Mouse (Mus musculus): ENCODE results near the gene Epo. TPM values are rescaled to one million over a fixed set of nuclear protein-coding genes. Genes with fewer than 3 reads are reported as not detected.

Gene Epo
- polyA plus RNA-seq (2015; fragmentation: Illumina TruSeq; extraction: RNeasy Lipid Tissue Mini Kit (QIAGEN cat#74804); ENCODE audit: low read depth, low replicate concordance): not detected

GRCm38 (mm10) chr5:137533117-137533827 lies at the start of gene Epo, which contains the start of gene Gnb2:
Epo (minus strand) TSS chr5:137533242.
Gnb2 (minus strand) TSS chr5:137533510.

GRCm38 (mm10) chr5:137569665-137570064 lies 36.6 kb upstream of the Epo start, which contains the start of gene Tfr2:
Tfr2 (plus strand) TSS chr5:137569840.

GRCm38 (mm10) chr5:137553411-137553837 lies 20.4 kb upstream of the Epo start, which contains the start of gene Actl6b:
Actl6b (plus strand) TSS chr5:137553517.

GRCm38 (mm10) chr5:137518436-137518835 lies 14.6 kb downstream of the Epo start, which contains the start of gene Gigyf1:
Gigyf1 (plus strand) TSS chr5:137518548.

GRCm38 (mm10) chr5:137501709-137502666 lies 31.1 kb downstream of the Epo start, which contains the start of gene Pop7:
Pop7 (minus strand) TSS chr5:137502518.

GRCm38 (mm10) chr5:137476964-137477363 lies 56.1 kb downstream of the Epo start, which contains the start of gene Zan:
Zan (minus strand) TSS chr5:137477064.

Other genes with a start within 250 kb of the Epo start
- gene Ache, start 245.7 kb downstream of the Epo start, polyA plus RNA-seq (2015; fragmentation: Illumina TruSeq; extraction: RNeasy Lipid Tissue Mini Kit (QIAGEN cat#74804); ENCODE audit: low read depth, low replicate concordance): 67.3 TPM
- gene Ufsp1, start 238.6 kb downstream of the Epo start, polyA plus RNA-seq (2015; fragmentation: Illumina TruSeq; extraction: RNeasy Lipid Tissue Mini Kit (QIAGEN cat#74804); ENCODE audit: low read depth, low replicate concordance): 20.2 TPM
- gene Srrt, start 225.6 kb downstream of the Epo start, polyA plus RNA-seq (2015; fragmentation: Illumina TruSeq; extraction: RNeasy Lipid Tissue Mini Kit (QIAGEN cat#74804); ENCODE audit: low read depth, low replicate concordance): 172 TPM
- 6.6 TPM for gene Trip6, start 218.8 kb downstream of the Epo start, polyA plus RNA-seq (2015; fragmentation: Illumina TruSeq; extraction: RNeasy Lipid Tissue Mini Kit (QIAGEN cat#74804); ENCODE audit: low read depth, low replicate concordance)
- gene Slc12a9, start 199.6 kb downstream of the Epo start, polyA plus RNA-seq (2015; fragmentation: Illumina TruSeq; extraction: RNeasy Lipid Tissue Mini Kit (QIAGEN cat#74804); ENCODE audit: low read depth, low replicate concordance): 18.3 TPM
- gene Ephb4, start 183.1 kb downstream of the Epo start, polyA plus RNA-seq (2015; fragmentation: Illumina TruSeq; extraction: RNeasy Lipid Tissue Mini Kit (QIAGEN cat#74804); ENCODE audit: low read depth, low replicate concordance): 3.3 TPM
- 0.09 TPM for gene Zan, start 56.2 kb downstream of the Epo start, polyA plus RNA-seq (2015; fragmentation: Illumina TruSeq; extraction: RNeasy Lipid Tissue Mini Kit (QIAGEN cat#74804); ENCODE audit: low read depth, low replicate concordance)
- gene Pop7, start 30.7 kb downstream of the Epo start, polyA plus RNA-seq (2015; fragmentation: Illumina TruSeq; extraction: RNeasy Lipid Tissue Mini Kit (QIAGEN cat#74804); ENCODE audit: low read depth, low replicate concordance): 31.7 TPM
- 28.4 TPM for gene Gigyf1, start 14.7 kb downstream of the Epo start, polyA plus RNA-seq (2015; fragmentation: Illumina TruSeq; extraction: RNeasy Lipid Tissue Mini Kit (QIAGEN cat#74804); ENCODE audit: low read depth, low replicate concordance)
- 511 TPM for gene Gnb2, start 268 bp upstream of the Epo start, polyA plus RNA-seq (2015; fragmentation: Illumina TruSeq; extraction: RNeasy Lipid Tissue Mini Kit (QIAGEN cat#74804); ENCODE audit: low read depth, low replicate concordance)
- 130 TPM for gene Actl6b, start 20.3 kb upstream of the Epo start, polyA plus RNA-seq (2015; fragmentation: Illumina TruSeq; extraction: RNeasy Lipid Tissue Mini Kit (QIAGEN cat#74804); ENCODE audit: low read depth, low replicate concordance)
- 7.5 TPM for gene Tfr2, start 36.6 kb upstream of the Epo start, polyA plus RNA-seq (2015; fragmentation: Illumina TruSeq; extraction: RNeasy Lipid Tissue Mini Kit (QIAGEN cat#74804); ENCODE audit: low read depth, low replicate concordance)
- gene Mospd3, start 67.8 kb upstream of the Epo start, polyA plus RNA-seq (2015; fragmentation: Illumina TruSeq; extraction: RNeasy Lipid Tissue Mini Kit (QIAGEN cat#74804); ENCODE audit: low read depth, low replicate concordance): 19.5 TPM
- gene Pcolce, start 80.5 kb upstream of the Epo start, polyA plus RNA-seq (2015; fragmentation: Illumina TruSeq; extraction: RNeasy Lipid Tissue Mini Kit (QIAGEN cat#74804); ENCODE audit: low read depth, low replicate concordance): 12.1 TPM
- not detected for gene Fbxo24, start 95.8 kb upstream of the Epo start, polyA plus RNA-seq (2015; fragmentation: Illumina TruSeq; extraction: RNeasy Lipid Tissue Mini Kit (QIAGEN cat#74804); ENCODE audit: low read depth, low replicate concordance)
- gene Lrch4, start 95.9 kb upstream of the Epo start, polyA plus RNA-seq (2015; fragmentation: Illumina TruSeq; extraction: RNeasy Lipid Tissue Mini Kit (QIAGEN cat#74804); ENCODE audit: low read depth, low replicate concordance): 10.6 TPM
- gene Gm20605, start 95.9 kb upstream of the Epo start, polyA plus RNA-seq (2015; fragmentation: Illumina TruSeq; extraction: RNeasy Lipid Tissue Mini Kit (QIAGEN cat#74804); ENCODE audit: low read depth, low replicate concordance): 8.3 TPM
- gene Sap25, start 108.1 kb upstream of the Epo start, polyA plus RNA-seq (2015; fragmentation: Illumina TruSeq; extraction: RNeasy Lipid Tissue Mini Kit (QIAGEN cat#74804); ENCODE audit: low read depth, low replicate concordance): 4.2 TPM
- gene Irs3, start 112.5 kb upstream of the Epo start, polyA plus RNA-seq (2015; fragmentation: Illumina TruSeq; extraction: RNeasy Lipid Tissue Mini Kit (QIAGEN cat#74804); ENCODE audit: low read depth, low replicate concordance): not detected
- gene Agfg2, start 151.5 kb upstream of the Epo start, polyA plus RNA-seq (2015; fragmentation: Illumina TruSeq; extraction: RNeasy Lipid Tissue Mini Kit (QIAGEN cat#74804); ENCODE audit: low read depth, low replicate concordance): 33.0 TPM
- 57.5 TPM for gene Nyap1, start 208.4 kb upstream of the Epo start, polyA plus RNA-seq (2015; fragmentation: Illumina TruSeq; extraction: RNeasy Lipid Tissue Mini Kit (QIAGEN cat#74804); ENCODE audit: low read depth, low replicate concordance)
- gene Tsc22d4, start 212.5 kb upstream of the Epo start, polyA plus RNA-seq (2015; fragmentation: Illumina TruSeq; extraction: RNeasy Lipid Tissue Mini Kit (QIAGEN cat#74804); ENCODE audit: low read depth, low replicate concordance): 226 TPM
- gene Ppp1r35, start 245.6 kb upstream of the Epo start, polyA plus RNA-seq (2015; fragmentation: Illumina TruSeq; extraction: RNeasy Lipid Tissue Mini Kit (QIAGEN cat#74804); ENCODE audit: low read depth, low replicate concordance): 25.6 TPM

Data from brain, adult 10 weeks (tissue).